Mouse (Mus musculus) lung, adult 2 months (tissue): ENCODE results near the gene Tspan33. TPM values are rescaled to one million over a fixed set of nuclear protein-coding genes. Genes with fewer than 3 reads are reported as not detected.

Source experiments
- DNase-seq: peaks from one replicate; pipeline ENCODE4 v3.0.0; 2022
- H3K4me1 ChIP-seq: fragments of 200-500 bp; 2 replicates; pipeline ENCODE4 v1.6.1; 2011; ENCODE audit warnings: low read length; ENCODE audit not compliant: control insufficient read depth, insufficient read depth
- H3K4me3 ChIP-seq: fragments of 200-500 bp; replicated peaks from 2 replicates; pipeline ENCODE3; 2011; ENCODE audit warnings: low read depth, mild to moderate bottlenecking, control low read depth, low read length; ENCODE audit errors: extremely low read depth
- CTCF ChIP-seq: fragments of 200-500 bp; IDR thresholded peaks from 2 replicates; pipeline ENCODE4 v1.5.1; 2011; ENCODE audit warnings: mild to moderate bottlenecking, low read length, control low read depth; ENCODE audit not compliant: insufficient read depth
- POLR2A ChIP-seq: fragments of 200-500 bp; IDR thresholded peaks from 2 replicates; pipeline ENCODE4 v1.6.1; 2011; ENCODE audit warnings: low read depth, mild to moderate bottlenecking, control low read depth, low read length, borderline replicate concordance; ENCODE audit errors: extremely low read depth
- WGBS: fragments of 180-500 bp; shearing (Covaris S2); methylation state at CpG from one replicate; pipeline ENCODE4 v1.1.7; 2018; 5-methylcytosine and 5-hydroxymethylcytosine counted together
- polyA plus RNA-seq: library from polyadenylated mRNA; depleted of rRNA; stranded (reverse); fragments of >200 nt; gene quantifications from 2 replicates; pipeline ENCODE4 v1.2.3, GENCODE M21; 2012; rRNA removed

Gene Tspan33
- polyA plus RNA-seq, 1 experiment, result 2.7 TPM

GRCm38 (mm10) chr6:29762524-29762923, 68.5 kb downstream of the Tspan33 start:
- 58% methylated on average over 4 of the region's 4 CpGs for WGBS
- Histone ChIP-seq H3K4me3 (no peak overlapping the region), H3K4me1 (no peaks in the 10 kb centered on the region)
- DNase-seq, result no peak
- no peak for TF ChIP-seq POLR2A
- TF ChIP-seq CTCF, result peak; percentile 63

GRCm38 (mm10) chr6:29766874-29767273, 72.9 kb downstream of the Tspan33 start:
- DNase-seq, result no peak
- WGBS, result 91% methylated on average over 2 of the region's 2 CpGs
- Histone ChIP-seq H3K4me3 (no peak overlapping the region), H3K4me1 (peaks cover 5% of the 10 kb centered on the region; the same call in 1 of the 2 replicates)
- TF ChIP-seq POLR2A (no peak), CTCF (no peak)

Other genes starting within 250 kb of the Tspan33 start
- 256 and 275 TPM in 2 replicates for gene Atp6v1f, start 226.5 kb upstream of the Tspan33 start, polyA plus RNA-seq
- 0.20 TPM in 1 of 2 replicates, not detected in the other for gene Atp6v1fnb, start 222.8 kb upstream of the Tspan33 start, polyA plus RNA-seq
- gene Kcp, start 186.3 kb upstream of the Tspan33 start, polyA plus RNA-seq, result 8.8 and 12.3 TPM in 2 replicates
- 35.2 and 36.6 TPM in 2 replicates for gene Irf5, start 167.6 kb upstream of the Tspan33 start, polyA plus RNA-seq
- gene Tnpo3, start 84.3 kb upstream of the Tspan33 start, polyA plus RNA-seq, result 36.9 and 42.4 TPM in 2 replicates
- gene Smo, start 41.3 kb downstream of the Tspan33 start, polyA plus RNA-seq, result 36.3 and 41.2 TPM in 2 replicates
- 53.5 and 69.7 TPM in 2 replicates for gene Ahcyl2, start 73.8 kb downstream of the Tspan33 start, polyA plus RNA-seq
- gene Strip2, start 222.8 kb downstream of the Tspan33 start, polyA plus RNA-seq, result 0.79 and 0.89 TPM in 2 replicates